Mouse (Mus musculus) CH12.LX (cell line): ENCODE measurements around the gene Bpifa1. TPM values are rescaled to one million over a fixed set of nuclear protein-coding genes. Genes with fewer than 3 reads are reported as not detected.

Source experiments
- DNase-seq: peaks from one replicate; pipeline ENCODE4 v3.0.0-alpha.2; 2013; ENCODE audit errors: extremely low read depth
- H3K27ac ChIP-seq: 2 replicates; pipeline ENCODE4 v1.5.1; 2012; ENCODE audit warnings: low read depth, mild to moderate bottlenecking, control low read depth, moderate library complexity; ENCODE audit not compliant: insufficient read depth
- H3K27me3 ChIP-seq: replicated peaks from 2 replicates; pipeline ENCODE3; 2012; ENCODE audit warnings: inconsistent platforms
- H3K36me3 ChIP-seq, 2 experiments: replicated peaks in 1 of 2; 2 replicates each; pipeline versions ENCODE3 to v1.6.1; 2012; ENCODE audit warnings: inconsistent platforms in 1 of 2, low read length in 1 of 2, mild to moderate bottlenecking in 1 of 2, mixed read lengths in 1 of 2, moderate library complexity in 1 of 2; ENCODE audit not compliant: control insufficient read depth in 1 of 2, insufficient read depth in 1 of 2
- H3K4me1 ChIP-seq, 2 experiments: 2 replicates each; pipeline ENCODE4 v1.6.1; 2012; ENCODE audit warnings: inconsistent platforms in 1 of 2, moderate library complexity in 1 of 2; ENCODE audit not compliant: insufficient read depth in 2 of 2, control insufficient read depth in 1 of 2
- H3K4me2 ChIP-seq: 2 replicates; pipeline ENCODE4 v1.6.1; 2012; ENCODE audit warnings: low read depth, mild to moderate bottlenecking, control low read depth; ENCODE audit not compliant: poor library complexity, insufficient read depth, severe bottlenecking
- H3K4me3 ChIP-seq, 3 experiments: fragments of 150-350 bp in 1 of 3; sonication (generic) in 1 of 3; replicated peaks in 1 of 3; 2 replicates each; pipeline versions ENCODE3 to v1.5.1; 2011 to 2012; ENCODE audit warnings: low read depth in 2 of 3, low read length in 2 of 3, mild to moderate bottlenecking in 2 of 3, moderate library complexity in 2 of 3, control low read depth in 1 of 3, improper control_type of control experiment in 1 of 3, inconsistent platforms in 1 of 3, mixed read lengths in 1 of 3; ENCODE audit not compliant: poor library complexity in 1 of 3
- H3K79me2 ChIP-seq: replicated peaks from 2 replicates; pipeline ENCODE4 v1.6.1; 2012; ENCODE audit warnings: mild to moderate bottlenecking, moderate library complexity; ENCODE audit not compliant: control insufficient read depth, poor library complexity, insufficient read depth, severe bottlenecking; ENCODE audit errors: extremely low read depth
- H3K9ac ChIP-seq: 2 replicates; pipeline ENCODE4 v1.6.1; 2012; ENCODE audit warnings: low read depth, mild to moderate bottlenecking, control low read depth, moderate library complexity; ENCODE audit not compliant: insufficient read depth
- H3K9me3 ChIP-seq: replicated peaks from 2 replicates; pipeline ENCODE3; 2012; ENCODE audit warnings: low read length, inconsistent platforms, mixed read lengths
- BHLHE40 ChIP-seq: IDR thresholded peaks from 2 replicates; pipeline ENCODE4 v1.6.1; 2011; ENCODE audit warnings: mild to moderate bottlenecking, low read depth, low read length, improper control_type of control experiment
- CHD2 ChIP-seq: IDR thresholded peaks from 2 replicates; pipeline ENCODE4 v1.6.1; 2011; ENCODE audit warnings: low read length, improper control_type of control experiment
- CTCF ChIP-seq, 2 experiments: IDR thresholded peaks in 1 of 2; conservative IDR thresholded peaks in 1 of 2; 2 replicates each; pipeline ENCODE4 v1.5.1; 2011 to 2012; ENCODE audit warnings: low read depth in 2 of 2, low read length in 2 of 2, improper control_type of control experiment in 1 of 2, inconsistent platforms in 1 of 2, mild to moderate bottlenecking in 1 of 2, moderate library complexity in 1 of 2
- E2F4 ChIP-seq: IDR thresholded peaks from 2 replicates; pipeline ENCODE4 v1.6.1; 2011; ENCODE audit warnings: low read depth, low read length, improper control_type of control experiment; ENCODE audit not compliant: insufficient replicate concordance
- ELF1 ChIP-seq: IDR thresholded peaks from 2 replicates; pipeline ENCODE4 v1.6.1; 2014; ENCODE audit warnings: low read depth, mild to moderate bottlenecking, inconsistent platforms, low read length, improper control_type of control experiment
- EP300 ChIP-seq: IDR thresholded peaks from 2 replicates; pipeline ENCODE4 v1.6.1; 2011; ENCODE audit warnings: low read length, improper control_type of control experiment
- ETS1 ChIP-seq: conservative IDR thresholded peaks from 2 replicates; pipeline ENCODE4 v1.6.1; 2012; ENCODE audit warnings: low read depth, mild to moderate bottlenecking, inconsistent platforms, low read length, improper control_type of control experiment, moderate library complexity
- HCFC1 ChIP-seq: IDR thresholded peaks from 2 replicates; pipeline ENCODE4 v1.6.1; 2012; ENCODE audit warnings: low read depth, mild to moderate bottlenecking, inconsistent platforms, low read length, improper control_type of control experiment
- JUND ChIP-seq: conservative IDR thresholded peaks from 2 replicates; pipeline ENCODE4 v1.6.1; 2011; ENCODE audit warnings: low read depth, low read length, improper control_type of control experiment
- KAT2A ChIP-seq: IDR thresholded peaks from 2 replicates; pipeline ENCODE4 v1.6.1; 2012; ENCODE audit warnings: low read length, improper control_type of control experiment, inconsistent platforms; ENCODE audit not compliant: insufficient replicate concordance
- MAFK ChIP-seq: IDR thresholded peaks from 2 replicates; pipeline ENCODE4 v1.6.1; 2011; ENCODE audit warnings: low read length, improper control_type of control experiment; ENCODE audit not compliant: insufficient replicate concordance
- MAX ChIP-seq: IDR thresholded peaks from 2 replicates; pipeline ENCODE4 v1.6.1; 2011; ENCODE audit warnings: low read length, improper control_type of control experiment
- MXI1 ChIP-seq: IDR thresholded peaks from 2 replicates; pipeline ENCODE4 v1.6.1; 2011; ENCODE audit warnings: mild to moderate bottlenecking, low read depth, low read length, improper control_type of control experiment
- MYC ChIP-seq: IDR thresholded peaks from 2 replicates; pipeline ENCODE4 v1.6.1; 2011; ENCODE audit warnings: low read depth, mild to moderate bottlenecking, improper control_type of control experiment, low read length
- NRF1 ChIP-seq: IDR thresholded peaks from 2 replicates; pipeline ENCODE4 v1.6.1; 2014; ENCODE audit warnings: low read depth, mild to moderate bottlenecking, inconsistent platforms, low read length, improper control_type of control experiment, moderate library complexity
- POLR2A ChIP-seq: IDR thresholded peaks from 2 replicates; pipeline ENCODE4 v1.6.1; 2011; ENCODE audit warnings: low read depth, mild to moderate bottlenecking, improper control_type of control experiment, low read length
- POLR2AphosphoS2 ChIP-seq: IDR thresholded peaks from 2 replicates; pipeline ENCODE4 v1.6.1; 2011; ENCODE audit warnings: low read depth, low read length, improper control_type of control experiment
- TCF12 ChIP-seq: IDR thresholded peaks from 2 replicates; pipeline ENCODE4 v1.6.1; 2014; ENCODE audit warnings: low read depth, mild to moderate bottlenecking, inconsistent platforms, low read length, improper control_type of control experiment
- USF1 ChIP-seq: IDR thresholded peaks from 2 replicates; pipeline ENCODE4 v1.6.1; 2014; ENCODE audit warnings: low read depth, mild to moderate bottlenecking, inconsistent platforms, low read length, improper control_type of control experiment
- USF2 ChIP-seq: conservative IDR thresholded peaks from 2 replicates; pipeline ENCODE4 v1.6.1; 2011; ENCODE audit warnings: low read depth, low read length, improper control_type of control experiment
- ZMIZ1 ChIP-seq: IDR thresholded peaks from 2 replicates; pipeline ENCODE4 v1.6.1; 2012; ENCODE audit warnings: low read depth, mild to moderate bottlenecking, inconsistent platforms, low read length, improper control_type of control experiment
- ZNF384 ChIP-seq: IDR thresholded peaks from 2 replicates; pipeline ENCODE4 v1.6.1; 2012; ENCODE audit warnings: low read depth, low read length, improper control_type of control experiment, inconsistent platforms
- dilution Hi-C: fragments of 300-500 bp; cut with MboI; formaldehyde crosslinking; loops from 2 replicates; pipeline ENCODE4 v1.14.3; 2020; ENCODE audit warnings: low sequenced_read_pairs; ENCODE audit not compliant: extremely low pct_unique_long_range_greater_than_20kb, extremely low pct_ligation_motif_present
- in situ Hi-C: fragments of 300-500 bp; cut with MboI; formaldehyde crosslinking; loops from 3 replicates; pipeline ENCODE4 v1.14.3; 2019; ENCODE audit warnings: low sequenced_read_pairs, low pct_ligation_motif_present, low pct_unique_long_range_greater_than_20kb, mixed read lengths
- polyA plus RNA-seq: library from polyadenylated mRNA; unstranded; fragments of >175 nt; gene quantifications from 2 replicates; pipeline ENCODE4 v1.2.1, GENCODE M21; 2012; ENCODE audit warnings: low read depth; ENCODE audit not compliant: insufficient read length
- total RNA-seq, 2 experiments: library from RNA; depleted of rRNA; stranded (reverse); fragments of 300-350 nt in 1 of 2; fragments of >200 nt in 1 of 2; gene quantifications; 2 replicates each; pipeline ENCODE4 v1.2.3; 2012 to 2014

Bpifa1 gene
- total and polyA plus RNA-seq, 3 experiments, result not detected

- DNase-seq, result no peak
- Histone ChIP-seq H3K4me1 (no peaks in the 10 kb centered on the region), H3K27ac (no peak overlapping the region), H3K9ac (no peak overlapping the region), H3K36me3 (no peaks in the 10 kb centered on the region), H3K79me2 (no peaks in the 10 kb centered on the region)
- no peak for TF ChIP-seq EP300
- TF ChIP-seq MAX, result no peak
- no peak for TF ChIP-seq POLR2AphosphoS2
- TF ChIP-seq KAT2A, result no peak
- TF ChIP-seq POLR2A, result no peak
- no peak for TF ChIP-seq MXI1
- no peak for TF ChIP-seq USF2
- TF ChIP-seq E2F4, result no peak
- TF ChIP-seq JUND, result no peak
- TF ChIP-seq MYC, result no peak
- TF ChIP-seq MAFK, result no peak
- TF ChIP-seq USF1, result no peak
- TF ChIP-seq ZMIZ1, result no peak
- no peak for TF ChIP-seq CTCF (conservative IDR thresholded peaks at IDR 0.05 in 1 of 2, IDR thresholded peaks at IDR 0.05 in 1 of 2; ENCODE audit: low read depth in 2 of 2, low read length in 2 of 2)
- TF ChIP-seq TCF12, result no peak
- no peak for TF ChIP-seq HCFC1
- TF ChIP-seq BHLHE40, result no peak
- TF ChIP-seq, all 38 proteins: peak for 0
- in situ Hi-C loops, result no loop called here
- Histone ChIP-seq H3K4me2 (no peak overlapping the region), H3K4me3 (no peak overlapping the region), H3K9me3 (no peaks in the 10 kb centered on the region), H3K27me3 (peaks cover 71% of the 10 kb centered on the region)
- dilution Hi-C loops, result no loop called here
These were observed 25.3 kb upstream of the Bpifa1 start for GRCm38 (mm10) chr2:154117381-154117780.

GRCm38 (mm10) chr2:154130120-154130519, 12.6 kb upstream of the Bpifa1 start, which contains the start of gene Bpifa3:
Bpifa3 (plus strand) TSS chr2:154130336.
- dilution Hi-C loops, result no loop called here

More at GRCm38 (mm10) chr2:154130120-154130519, 12.6 kb upstream of the Bpifa1 start, which contains the start of gene Bpifa3:
- H3K9ac ChIP-seq, result no peak within 1 kb of the TSS
- TF ChIP-seq ELF1 (no peak), ZNF384 (no peak), CHD2 (no peak), ETS1 (no peak), NRF1 (no peak), JUND (no peak)
- no peaks in the 10 kb centered on the region for H3K36me3 ChIP-seq
- H3K4me3 ChIP-seq, result no peak within 1 kb of the TSS
- H3K27ac ChIP-seq, result no peak within 1 kb of the TSS
- in situ Hi-C loops, result no loop called here
- no peaks in the 10 kb centered on the region for H3K4me1 ChIP-seq
- no peak for DNase-seq
- H3K9me3 ChIP-seq, result peaks cover 5% of the 10 kb centered on the region
- no peaks in the 10 kb centered on the region for H3K79me2 ChIP-seq
- no peak within 1 kb of the TSS for H3K4me2 ChIP-seq
- peaks cover 70% of the 10 kb centered on the region for H3K27me3 ChIP-seq
